Mouse (Mus musculus) lung, postnatal 0 days (tissue): Measurements from ENCODE around the gene Car10.

Experiments
- CTCF ChIP-seq: IDR thresholded peaks from 2 replicates; pipeline ENCODE4 v1.5.1; 2016; ENCODE audit warnings: antibody characterized with exemption, mild to moderate bottlenecking
- EP300 ChIP-seq: IDR thresholded peaks from 2 replicates; pipeline ENCODE4 v1.6.1; 2016; ENCODE audit warnings: antibody characterized with exemption, mild to moderate bottlenecking, control low read depth

- no peak for TF ChIP-seq CTCF
- no peak for TF ChIP-seq EP300
Measured at GRCm38 (mm10) chr11:93594033-93594432, 496.2 kb downstream of the Car10 start.
